Mouse (Mus musculus) left cerebral cortex, postnatal 25 days (tissue): Measurements from ENCODE around the gene B3gnt9. TPM values are rescaled to one million over a fixed set of nuclear protein-coding genes. Genes with fewer than 3 reads are reported as not detected.
A peak's percentile ranks its signal among the peaks of the same experiment; 100 is the strongest.
"Not testable (repeated sequence)": the region's sequence is repeated elsewhere in the genome, so short reads cannot be mapped to it uniquely, and the experiment has no call there.

Source experiments
- DNase-seq, 2 experiments: peaks; one replicate each; pipeline ENCODE4 v3.0.0; 2022; ENCODE audit warnings: low spot score in 2 of 2, mixed read lengths in 1 of 2
- intact Hi-C: fragments of 180-260 bp; cut with DNase I; formaldehyde crosslinking; loops from one replicate; pipeline ENCODE4 v1.15.1; 2025
- total RNA-seq, 2 experiments: library from RNA; stranded (reverse); gene quantifications; 2 replicates each; pipeline ENCODE4 v1.2.3; 2021

B3gnt9 gene
- 1 to 10 TPM; 2.1 to 2.4 TPM for total RNA-seq

DNA sequence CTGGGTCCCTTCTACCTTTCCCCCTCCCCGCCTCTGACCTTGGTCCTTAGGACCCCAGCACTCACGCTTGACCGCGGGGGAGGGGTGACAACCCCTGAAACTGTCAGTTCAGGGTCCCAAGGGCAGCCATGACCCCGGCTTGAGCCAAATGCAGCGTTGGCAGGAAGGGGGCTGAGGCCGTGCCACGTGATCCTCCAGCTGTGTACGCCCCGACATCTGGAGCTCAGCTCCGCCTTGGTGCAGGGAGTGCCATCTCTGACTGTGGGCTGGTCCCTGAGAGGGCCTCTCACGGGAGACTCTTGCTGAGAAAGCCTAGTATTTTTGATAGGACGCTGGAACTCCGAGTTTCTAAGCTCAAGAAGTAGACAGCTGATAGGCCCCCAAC, at the start of gene B3gnt9:
B3gnt9 (minus strand) TSS at position 188 of the 385 bp plus-strand sequence.
- DNase-seq: peak in 1 of 2 experiments; percentile 39
- intact Hi-C loops: no loop called here

DNA sequence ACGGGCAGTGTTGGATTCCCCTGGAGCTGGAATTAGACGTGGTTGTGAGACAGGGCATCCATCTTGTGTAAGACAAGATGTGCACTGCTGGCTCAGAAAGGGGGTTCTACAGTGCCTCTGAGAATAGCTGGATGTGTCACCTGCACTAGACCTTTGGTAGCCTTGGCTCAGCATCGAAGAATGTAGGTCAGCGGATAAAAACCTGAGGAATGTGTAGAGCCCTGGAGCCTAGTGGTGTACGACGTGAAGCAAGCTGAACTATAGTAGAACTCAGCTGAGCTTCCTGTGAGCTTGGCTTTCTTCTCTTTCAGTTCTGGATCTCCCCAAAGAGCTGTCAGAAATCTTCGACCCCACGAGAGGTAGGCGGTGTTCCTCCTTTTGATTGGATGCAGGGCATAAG, 48.9 kb upstream of the B3gnt9 start:
- no peak for DNase-seq
- intact Hi-C loops: no loop called here

DNA sequence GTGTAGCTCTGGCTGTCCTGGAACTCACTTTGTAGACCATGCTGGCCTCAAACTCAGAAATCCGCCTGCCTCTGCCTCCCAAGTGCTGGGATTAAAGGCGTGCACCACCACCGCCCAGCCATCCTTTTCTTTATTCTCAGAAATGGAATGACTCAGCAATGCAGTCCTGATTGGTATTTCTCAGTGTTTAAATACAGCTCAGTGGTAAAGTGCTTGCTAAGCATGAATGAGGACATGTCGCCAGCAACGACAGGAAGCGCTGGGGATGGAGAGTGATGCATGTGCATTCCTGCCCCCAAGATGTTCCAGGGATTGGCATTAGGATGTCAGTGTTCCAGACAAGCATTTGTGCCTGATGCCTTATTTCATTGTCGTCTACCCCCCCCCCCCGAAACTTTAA, 48.4 kb upstream of the B3gnt9 start:
- intact Hi-C loops: no loop called here
- peak in 1 of 2 experiments; percentile 67 for DNase-seq

DNA sequence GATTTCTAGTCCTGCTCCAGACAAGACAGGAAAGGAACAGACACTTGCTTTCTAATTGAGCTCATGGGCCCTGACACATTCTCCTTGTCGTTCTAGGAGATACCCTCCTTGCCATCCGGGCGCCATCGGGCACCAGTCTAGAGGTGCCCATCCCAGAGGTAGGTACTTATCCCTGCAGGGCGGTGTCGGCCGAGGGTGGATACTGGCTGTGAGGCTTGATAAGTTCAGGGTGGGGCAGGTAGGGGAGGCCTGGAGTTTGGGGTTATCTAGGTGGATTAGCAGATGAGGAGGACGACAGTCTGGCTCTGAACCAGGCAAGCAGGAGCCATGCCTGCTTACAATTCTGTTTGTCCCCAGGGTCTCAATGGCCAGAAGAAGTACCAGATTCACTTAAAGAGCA, 45.0 kb upstream of the B3gnt9 start:
- intact Hi-C loops: no loop called here
- no peak for DNase-seq

DNA sequence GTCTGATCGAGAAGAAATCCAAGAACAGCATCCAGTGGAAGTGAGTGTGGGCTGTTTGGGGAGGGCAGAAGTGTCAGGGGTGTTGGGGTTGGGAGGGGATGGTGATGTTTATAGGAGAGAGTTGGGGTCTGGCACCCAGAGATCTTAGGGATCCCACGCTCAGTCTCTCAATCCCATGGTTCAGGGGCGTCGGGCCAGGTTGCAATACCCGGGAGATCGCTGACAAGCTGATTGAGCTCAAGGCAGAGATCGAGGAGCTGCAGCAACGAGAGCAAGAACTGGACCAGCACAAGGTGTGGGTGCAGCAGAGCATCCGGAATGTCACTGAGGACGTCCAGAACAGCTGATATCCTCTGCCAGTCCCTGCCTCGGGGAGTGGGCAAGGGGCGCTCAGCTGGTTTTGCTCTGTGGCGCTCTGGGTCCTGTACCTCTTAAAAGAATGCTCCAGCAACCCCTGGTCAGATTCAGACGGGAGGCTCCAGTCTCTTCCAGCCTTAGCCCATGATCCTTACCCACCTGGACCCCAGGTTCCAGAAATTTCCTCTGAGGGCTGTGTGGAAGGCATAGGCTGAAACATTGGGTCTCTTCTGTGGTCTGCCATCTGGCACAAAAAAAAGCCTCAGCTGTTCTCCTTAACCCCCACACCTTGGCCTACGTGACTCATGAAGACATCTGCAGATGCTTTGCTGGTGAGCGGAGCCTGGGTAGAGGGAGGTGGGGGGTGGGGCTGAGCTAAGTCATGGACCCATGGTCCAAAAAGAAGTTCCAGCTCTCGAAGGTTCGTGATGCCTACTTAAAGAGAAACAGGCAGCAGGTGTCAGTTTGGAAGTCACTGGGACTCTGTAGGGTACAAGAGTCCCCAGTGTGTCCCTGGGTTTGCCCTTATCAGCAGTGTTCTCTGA, 43.6 kb upstream of the B3gnt9 start:
- no peak for DNase-seq
- intact Hi-C loops: no loop called here

DNA sequence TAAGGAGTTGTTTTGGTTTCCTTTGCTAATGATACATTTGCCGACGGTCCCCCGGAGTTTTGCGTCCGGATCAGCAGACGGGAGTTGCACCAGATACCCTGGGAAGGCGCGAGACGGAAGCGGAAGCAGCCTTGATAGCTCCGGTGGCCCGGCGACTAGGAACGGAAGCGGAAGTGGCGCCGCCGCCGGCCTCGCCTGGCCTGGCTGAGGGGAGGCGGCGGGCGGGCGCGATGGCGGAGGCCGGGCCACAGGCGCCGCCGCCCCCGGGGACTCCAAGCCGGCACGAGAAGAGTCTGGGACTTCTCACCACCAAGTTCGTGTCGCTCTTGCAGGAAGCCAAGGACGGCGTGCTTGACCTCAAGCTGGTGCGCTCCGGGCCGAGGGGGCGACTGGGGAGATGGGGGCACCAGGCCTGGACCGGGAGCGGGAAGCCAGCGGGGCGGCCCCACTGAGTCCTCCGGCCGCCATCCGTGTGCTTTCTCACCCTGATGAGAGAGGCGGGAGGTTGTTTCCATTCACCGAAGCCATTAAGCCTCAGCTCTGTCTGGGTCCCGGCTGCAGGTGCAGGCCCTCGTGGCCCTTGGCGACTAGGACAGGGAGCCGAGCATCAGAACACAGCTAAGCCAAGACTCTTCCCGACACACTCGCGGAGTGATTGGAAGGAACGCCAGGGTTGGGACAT, 42.7 kb upstream of the B3gnt9 start, which contains the start of gene E2f4:
E2f4 (plus strand) TSS at position 153 of the 682 bp plus-strand sequence.
- intact Hi-C loops: no loop called here
- peak; percentile 95 to 96 for DNase-seq

DNA sequence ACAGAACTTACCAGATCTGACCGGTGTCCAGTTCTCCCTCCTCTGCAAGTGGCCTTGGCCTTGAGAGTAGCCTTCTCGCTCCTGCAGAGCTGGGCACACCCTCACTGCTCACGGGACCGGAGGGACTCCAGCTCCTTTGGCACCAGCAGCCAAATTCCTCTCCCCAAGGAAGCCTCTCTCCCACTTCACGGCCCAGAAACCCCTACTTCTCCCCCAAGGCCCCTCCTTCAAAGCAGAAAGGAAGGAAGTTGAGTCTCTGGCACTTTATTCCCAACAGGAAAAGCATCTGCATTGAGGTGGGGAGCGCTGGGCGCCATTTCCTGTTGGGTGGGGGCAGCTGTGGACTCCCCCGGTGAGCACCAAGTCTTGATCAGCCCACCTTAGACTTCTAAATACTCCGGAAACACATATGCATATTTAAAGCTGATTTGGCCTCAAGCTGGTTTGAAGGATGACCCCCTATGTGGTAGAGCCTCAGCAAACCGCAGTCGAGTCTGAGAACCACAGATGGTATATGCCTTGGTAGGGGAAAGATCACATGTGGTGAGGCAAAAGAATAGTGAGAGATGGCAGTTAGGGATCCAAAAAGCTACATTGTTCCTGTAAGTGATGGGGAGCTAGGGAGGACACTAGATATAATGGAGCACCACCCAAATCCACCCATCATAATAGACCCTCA, 41.1 kb upstream of the B3gnt9 start, which contains the start of gene Exoc3l:
Exoc3l (minus strand) TSS at position 207 of the 679 bp plus-strand sequence.
- no peak for DNase-seq
- intact Hi-C loops: no loop called here

DNA sequence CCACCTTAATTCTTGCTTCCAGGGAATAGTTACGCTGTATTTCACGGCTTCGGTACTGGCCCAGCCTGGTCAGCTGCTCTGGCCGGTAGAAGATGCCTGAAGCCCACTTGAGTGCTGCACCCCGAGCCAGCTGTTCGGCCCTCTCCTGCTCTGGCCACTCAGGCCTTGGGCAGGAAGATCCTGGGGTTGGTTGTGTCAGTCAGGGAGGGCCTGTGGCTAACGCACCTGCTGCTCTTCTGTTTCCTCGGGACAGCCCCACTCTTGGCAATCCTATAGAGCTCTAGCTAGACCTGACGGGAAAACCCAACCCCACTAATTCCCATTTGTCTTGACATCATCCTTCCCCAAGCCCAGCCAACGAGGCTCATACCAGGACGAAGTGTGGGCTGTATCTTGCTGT, 40.3 kb upstream of the B3gnt9 start:
- intact Hi-C loops: no loop called here
- DNase-seq: no peak

DNA sequence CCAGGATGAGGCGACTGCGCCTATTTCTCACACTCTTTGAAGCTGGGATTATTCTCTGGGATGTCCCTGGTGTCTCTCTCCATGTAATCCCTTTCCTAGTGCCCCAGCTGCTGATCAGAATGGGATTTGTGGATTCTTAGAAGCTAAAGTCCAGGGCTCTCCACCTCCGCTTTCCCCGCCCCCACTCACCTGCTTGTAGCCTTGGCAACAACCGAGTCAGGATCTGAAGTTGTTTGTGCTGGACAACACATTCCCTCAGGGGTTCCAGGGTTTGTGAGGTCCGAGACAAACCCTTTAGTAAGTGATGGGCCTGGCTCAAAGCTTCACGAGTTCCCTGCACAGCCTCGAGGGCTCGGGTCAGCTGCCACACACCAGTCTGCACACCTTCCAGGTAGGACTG, 39.8 kb upstream of the B3gnt9 start:
- intact Hi-C loops: no loop called here

DNA sequence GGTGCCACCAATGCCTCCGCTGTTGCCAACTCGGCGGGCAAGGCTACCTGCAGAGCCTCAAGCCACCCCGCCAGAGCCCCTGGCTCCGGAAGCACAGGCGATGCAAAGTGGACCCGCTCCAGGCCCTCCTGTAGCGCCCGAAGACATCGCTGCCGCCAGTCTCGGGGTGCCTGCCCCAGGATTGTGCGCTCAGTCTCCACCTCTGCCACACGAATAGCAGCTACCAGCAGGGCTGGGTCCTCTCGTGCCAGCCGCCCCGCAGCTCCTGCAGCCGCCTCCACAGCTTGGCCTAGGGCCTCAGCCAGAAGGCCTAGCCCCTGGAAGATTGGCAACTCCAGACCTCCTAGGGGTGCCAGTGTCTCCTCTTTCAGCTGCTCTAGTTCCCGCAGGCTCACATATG, 38.5 kb upstream of the B3gnt9 start:
- DNase-seq: no peak
- intact Hi-C loops: no loop called here

More for the DNA sequence above, 39.8 kb upstream of the B3gnt9 start:
- DNase-seq: no peak

DNA sequence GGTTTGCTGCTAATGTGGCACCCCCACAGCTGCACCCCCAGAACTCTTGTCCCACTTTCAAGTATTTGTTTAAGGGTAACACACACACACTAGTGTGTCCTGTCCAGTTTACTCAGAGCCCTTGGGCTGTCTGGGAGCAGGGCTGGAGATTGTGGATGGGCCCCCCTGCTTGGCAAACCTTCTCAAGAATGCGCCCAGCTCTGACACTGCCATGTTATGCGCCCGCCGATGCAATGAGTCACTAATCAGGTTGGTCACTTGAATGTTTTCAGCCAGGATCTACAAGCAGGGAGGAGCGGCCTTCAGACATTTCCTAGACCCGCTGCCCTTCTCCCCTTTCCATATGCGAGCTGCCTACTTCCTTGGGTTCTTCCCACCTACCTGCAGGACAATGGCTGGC, 37.5 kb upstream of the B3gnt9 start:
- intact Hi-C loops: no loop called here
- no peak for DNase-seq

DNA sequence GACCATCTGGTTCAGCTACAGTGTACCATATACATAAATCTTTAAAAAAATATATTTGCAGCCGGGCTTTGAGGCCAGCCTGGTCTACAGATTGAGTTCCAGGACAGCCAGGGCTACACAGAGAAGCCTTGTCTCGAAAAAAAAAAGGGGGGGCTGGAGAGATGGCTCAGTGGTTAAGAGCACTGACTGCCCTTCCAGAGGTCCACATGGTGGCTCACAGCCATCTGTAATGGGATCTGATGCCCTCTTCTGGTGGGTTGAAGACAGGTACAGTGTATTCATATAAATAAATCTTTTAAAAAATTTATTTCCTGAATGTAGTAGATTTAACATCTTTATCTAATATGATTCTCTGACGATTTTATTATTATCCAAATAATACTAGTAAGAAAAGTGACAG, 36.8 kb upstream of the B3gnt9 start:
- not testable (repeated sequence) for DNase-seq
- intact Hi-C loops: loop anchor here (2.0 kb wide), 1 partner anchor 637 kb away; no protein-coding TSS in a partner anchor

DNA sequence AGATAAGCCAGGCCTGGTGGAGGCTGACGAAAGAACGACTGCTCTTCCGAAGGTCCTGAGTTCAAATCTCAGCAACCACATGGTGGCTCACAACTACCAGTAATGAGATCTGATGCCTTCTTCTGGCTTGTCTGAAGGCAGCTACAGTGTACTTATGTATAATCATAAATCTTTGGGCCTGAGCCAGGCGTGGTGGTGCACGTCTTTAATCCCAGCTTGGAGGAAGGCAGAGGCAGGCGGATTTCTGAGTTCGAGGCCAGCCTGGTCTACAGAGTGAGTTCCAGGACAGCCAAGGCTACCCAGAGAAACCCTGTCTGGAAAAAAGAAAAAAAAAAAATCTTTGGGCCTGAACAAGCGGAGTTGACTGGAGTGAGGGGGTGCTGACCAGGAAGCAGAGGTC, 36.4 kb upstream of the B3gnt9 start:
- intact Hi-C loops: loop anchor here (2.0 kb wide), 1 partner anchor 637 kb away; no protein-coding TSS in a partner anchor
- not testable (repeated sequence) for DNase-seq

DNA sequence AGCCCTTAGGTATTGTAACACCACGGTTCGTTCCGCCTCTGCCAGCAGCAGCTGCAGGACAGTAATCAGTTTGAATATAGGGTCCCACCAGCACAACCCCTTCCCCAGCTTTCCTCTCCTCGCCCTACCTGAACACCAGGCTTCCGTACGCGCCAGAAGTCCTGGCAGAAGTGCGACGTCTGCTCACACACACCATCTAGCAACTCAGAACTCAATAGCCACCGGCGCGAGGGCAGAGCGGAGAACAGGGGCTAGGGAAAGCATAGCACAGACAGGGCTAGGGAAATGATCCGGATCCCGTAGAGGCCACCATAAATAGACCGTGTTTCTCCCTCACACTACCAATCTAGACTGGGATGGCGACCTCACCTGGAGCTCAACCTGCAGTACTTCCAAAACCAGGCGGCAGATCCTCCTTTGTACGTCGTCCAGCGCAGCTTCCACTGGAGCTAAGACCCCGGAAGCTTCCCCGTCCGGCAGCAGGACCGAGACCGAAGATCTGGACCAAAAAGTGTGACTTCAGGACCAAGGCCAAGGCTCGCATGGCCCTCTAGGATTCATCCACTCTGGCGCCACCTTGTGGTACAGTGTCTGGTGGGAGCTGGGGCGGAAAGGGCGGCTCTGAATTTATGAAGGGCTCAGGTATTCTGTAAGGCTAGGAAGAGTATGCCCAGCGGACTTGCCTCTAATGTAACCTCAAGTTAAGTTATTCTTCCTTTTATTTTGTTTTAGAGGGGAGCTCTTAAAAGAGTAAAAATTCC, 35.8 kb upstream of the B3gnt9 start:
- peak; percentile 69 to 77 for DNase-seq
- intact Hi-C loops: loop anchor here (2.0 kb wide), 1 partner anchor 636 kb away; no protein-coding TSS in a partner anchor

DNA sequence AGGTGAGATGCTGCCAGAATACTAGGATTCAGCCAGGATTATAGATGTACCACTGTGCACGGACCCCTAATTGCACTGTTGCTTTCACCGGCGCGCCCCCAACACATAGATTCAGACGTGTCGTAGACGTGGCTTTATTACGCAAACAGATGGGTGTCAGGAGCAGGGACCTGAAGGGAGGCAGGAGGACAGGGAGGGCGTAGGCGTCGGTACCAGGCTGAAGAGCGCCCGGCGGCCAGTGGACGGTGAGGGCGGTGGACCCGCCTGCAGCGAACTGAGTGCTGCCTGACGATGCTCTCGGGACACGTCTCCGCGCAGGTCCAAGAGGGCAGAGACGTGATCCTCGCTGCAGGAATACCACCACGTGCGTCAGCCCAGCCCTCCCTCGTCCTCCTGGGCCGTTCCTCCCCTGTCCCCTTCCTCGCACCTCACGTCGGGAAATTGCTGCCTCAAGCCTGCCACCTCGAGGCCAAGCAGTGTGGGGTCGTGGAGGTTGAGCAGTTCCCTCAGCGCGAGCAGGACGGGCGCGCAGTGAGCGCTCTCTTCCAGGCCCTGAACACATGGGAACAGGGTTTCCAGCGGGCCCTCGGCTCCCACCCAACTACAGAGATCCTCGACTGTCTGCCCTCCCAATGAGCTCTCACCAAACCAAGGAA, 35.0 kb upstream of the B3gnt9 start, which contains the start of gene 4931428F04Rik:
4931428F04Rik (minus strand) TSS at position 60 of the 656 bp plus-strand sequence.
- DNase-seq: peak; percentile 38 to 47
- intact Hi-C loops: loop anchor here (1.0 to 2.0 kb wide), 2 partner anchors 22 to 635 kb away; no protein-coding TSS in a partner anchor

DNA sequence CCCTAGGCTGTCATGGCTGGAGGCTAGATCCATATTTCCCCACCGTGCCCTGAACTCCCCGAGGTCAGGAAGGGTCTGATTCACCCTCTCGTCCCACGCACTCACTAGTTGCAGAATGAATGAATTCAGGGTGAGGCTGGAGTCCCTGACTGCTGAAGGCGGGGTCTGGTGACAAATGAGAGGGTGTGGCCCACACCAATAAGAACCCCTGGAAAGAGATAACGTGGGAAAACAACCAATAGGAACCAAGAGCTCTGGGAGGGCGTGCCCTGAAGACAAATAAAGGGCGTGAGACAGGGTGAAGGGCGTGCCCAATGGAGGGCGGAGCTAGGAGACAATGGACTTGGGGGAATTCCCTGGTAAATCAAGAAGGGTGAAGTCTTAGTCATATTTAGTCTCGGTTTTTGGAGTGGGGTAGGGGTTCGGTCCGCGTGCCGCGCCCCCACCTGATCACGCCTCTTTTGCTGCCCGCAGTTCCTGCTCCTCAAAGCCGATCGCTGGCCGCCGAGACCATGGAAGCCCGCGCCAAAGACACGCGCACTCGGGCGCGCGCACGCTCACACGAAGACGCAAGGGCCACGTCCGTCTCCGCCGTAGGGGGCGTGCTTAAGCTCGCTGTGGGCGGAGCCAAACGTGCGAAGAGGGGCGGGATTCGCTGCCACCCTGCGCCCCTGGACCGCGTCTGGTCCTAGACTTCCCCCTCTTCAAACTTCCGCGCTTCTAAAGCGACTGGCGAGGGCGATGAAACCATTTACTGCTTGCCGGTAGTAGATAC, 34.2 kb upstream of the B3gnt9 start:
- intact Hi-C loops: loop anchor here (1.0 kb wide), 1 partner anchor 21 kb away; no protein-coding TSS in a partner anchor
- DNase-seq: peak; percentile 96 to 97

DNA sequence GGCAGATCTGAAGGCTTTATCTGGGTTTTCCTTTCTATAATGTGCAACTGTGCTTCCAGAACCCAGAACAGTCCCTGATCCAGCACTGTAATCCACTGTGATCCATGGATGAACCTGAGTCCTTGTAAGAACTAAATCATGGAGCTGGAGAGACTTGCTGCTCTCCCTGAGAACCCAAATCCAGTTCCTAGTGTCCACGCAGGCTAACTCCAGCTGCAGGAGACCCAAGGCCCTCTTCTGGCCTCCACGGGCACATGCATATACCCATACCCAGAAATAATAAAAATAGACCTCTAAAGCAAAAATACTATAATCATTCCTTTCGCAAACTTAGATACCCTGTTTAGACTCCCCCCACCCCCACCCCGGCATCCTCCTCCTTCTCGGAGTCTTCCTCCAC, 33.3 kb upstream of the B3gnt9 start:
- intact Hi-C loops: no loop called here
- no peak for DNase-seq

DNA sequence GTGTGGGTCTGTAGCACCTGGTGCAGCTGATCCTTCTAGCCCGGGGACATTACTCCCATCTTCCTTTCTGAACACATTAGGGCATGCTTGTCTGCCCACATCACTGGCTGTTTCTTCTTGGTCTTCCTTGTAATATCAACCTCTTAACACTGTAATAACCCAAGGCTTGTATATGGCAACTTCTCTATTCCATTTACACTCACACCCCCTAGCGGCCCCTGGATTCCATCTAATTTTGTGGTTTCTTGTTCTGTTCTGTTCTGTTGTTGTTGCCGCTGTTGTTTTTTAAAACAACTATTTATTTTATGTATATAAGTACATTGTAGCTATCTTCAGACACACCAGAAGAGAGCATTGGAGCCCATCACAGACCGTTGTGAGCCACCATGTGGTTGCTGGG, 32.0 kb upstream of the B3gnt9 start:
- no peak for DNase-seq
- intact Hi-C loops: no loop called here
